Mouse (Mus musculus) ES-E14 (cell line): ENCODE measurements at regions not wholly inside any gene's neighbourhood (a gene's known extent, or its start where the extent isn't known, plus 50 kb on each side); places are given as distances from the start of the nearest gene placed in this dataset.

Experiments used
- DNase-seq: peaks from one replicate; pipeline ENCODE4 v3.0.0-alpha.2; 2013; ENCODE audit warnings: low read depth, low spot score
- H3K27ac ChIP-seq: 2 replicates; pipeline ENCODE4 v1.5.1; 2012; ENCODE audit warnings: low read depth, mild to moderate bottlenecking, low read length, moderate library complexity, mixed read lengths; ENCODE audit not compliant: poor library complexity, insufficient read depth, severe bottlenecking
- H3K36me3 ChIP-seq: 2 replicates; pipeline ENCODE4 v1.6.1; 2012; ENCODE audit warnings: mild to moderate bottlenecking, low read length, moderate library complexity, mixed read lengths; ENCODE audit not compliant: control insufficient read depth, poor library complexity, insufficient read depth, severe bottlenecking
- H3K4me1 ChIP-seq, 2 experiments: fragments of 150-350 bp in 1 of 2; sonication (generic) in 1 of 2; 2 replicates each; pipeline ENCODE4 v1.6.1; 2012; ENCODE audit warnings: low read length in 2 of 2, mild to moderate bottlenecking in 1 of 2, mixed read lengths in 1 of 2; ENCODE audit not compliant: control insufficient read depth in 2 of 2, insufficient read depth in 2 of 2, poor library complexity in 1 of 2
- H3K4me3 ChIP-seq, 2 experiments: fragments of 150-350 bp in 1 of 2; sonication (generic) in 1 of 2; 2 replicates each; pipeline ENCODE4 v1.5.1; 2012; ENCODE audit warnings: low read length in 2 of 2, low read depth in 1 of 2, mild to moderate bottlenecking in 1 of 2, mixed read lengths in 1 of 2; ENCODE audit not compliant: insufficient read depth in 1 of 2, poor library complexity in 1 of 2, severe bottlenecking in 1 of 2
- H3K9ac ChIP-seq: 2 replicates; pipeline ENCODE4 v1.6.1; 2012; ENCODE audit warnings: low read depth, mild to moderate bottlenecking, low read length, mixed read lengths; ENCODE audit not compliant: poor library complexity, insufficient read depth, severe bottlenecking
- H3K9me3 ChIP-seq: fragments of 150-350 bp; sonication (generic); 2 replicates; pipeline ENCODE4 v1.6.1; 2012; ENCODE audit warnings: low read depth, mild to moderate bottlenecking, low read length; ENCODE audit not compliant: control insufficient read depth, insufficient read depth
- CHD2 ChIP-seq: IDR thresholded peaks from 2 replicates; pipeline ENCODE4 v1.6.1; 2014; ENCODE audit warnings: mild to moderate bottlenecking, low read depth, low read length, inconsistent platforms
- HCFC1 ChIP-seq: IDR thresholded peaks from 2 replicates; pipeline ENCODE4 v1.6.1; 2012; ENCODE audit warnings: low read length, inconsistent platforms, borderline replicate concordance; ENCODE audit not compliant: insufficient read depth
- MAFK ChIP-seq: IDR thresholded peaks from 2 replicates; pipeline ENCODE4 v1.6.1; 2014; ENCODE audit warnings: mild to moderate bottlenecking, low read depth, low read length, inconsistent platforms; ENCODE audit not compliant: insufficient read depth
- ZC3H11A ChIP-seq: IDR thresholded peaks from 2 replicates; pipeline ENCODE4 v1.6.1; 2012; ENCODE audit warnings: low read depth, mild to moderate bottlenecking, inconsistent platforms, low read length, borderline replicate concordance
- ZNF384 ChIP-seq: IDR thresholded peaks from 2 replicates; pipeline ENCODE4 v1.6.1; 2012; ENCODE audit warnings: low read depth, low read length, inconsistent platforms
- in situ Hi-C, 2 experiments: fragments of 600-800 bp; cut with MboI; formaldehyde crosslinking; loops; one replicate each; pipeline ENCODE4 v1.15.1; 2025; ENCODE audit warnings: low sequenced_read_pairs in 2 of 2, inconsistent platforms in 1 of 2; ENCODE audit not compliant: unreplicated experiment in 2 of 2

DNA sequence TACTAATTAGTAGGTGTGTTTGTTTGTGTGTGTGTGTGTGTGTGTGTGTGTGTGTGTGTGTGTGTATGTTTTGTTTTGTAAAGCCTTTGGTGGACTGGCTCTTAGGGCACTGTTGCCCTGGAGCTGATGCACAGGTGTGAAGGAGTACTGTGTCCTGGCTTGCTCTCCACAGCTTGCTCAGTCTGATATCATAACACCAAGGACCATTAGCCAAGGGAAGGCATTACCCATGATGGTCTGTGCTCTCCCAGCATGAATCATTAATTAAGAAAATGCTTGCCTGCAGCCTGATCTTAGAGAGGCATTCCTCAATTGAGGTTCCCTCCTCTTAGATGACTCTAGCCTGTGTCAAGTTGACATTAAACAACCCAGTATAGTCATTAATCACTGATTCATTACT is 54.7 kb downstream of the Spry2 start:
- Histone ChIP-seq H3K4me1 (peaks cover 0 to 3% of the 10 kb centered on the region in 2 experiments; a peak in 2 of 4 replicates), H3K9ac (no peak overlapping the region), H3K27ac (no peak overlapping the region), H3K9me3 (no peaks in the 10 kb centered on the region), H3K36me3 (no peaks in the 10 kb centered on the region), H3K4me3 (no peak overlapping the region)
- in situ Hi-C loops: no loop called here
- TF ChIP-seq HCFC1 (no peak), MAFK (no peak), CHD2 (no peak), ZC3H11A (no peak), ZNF384 (no peak)
- no peak for DNase-seq

DNA sequence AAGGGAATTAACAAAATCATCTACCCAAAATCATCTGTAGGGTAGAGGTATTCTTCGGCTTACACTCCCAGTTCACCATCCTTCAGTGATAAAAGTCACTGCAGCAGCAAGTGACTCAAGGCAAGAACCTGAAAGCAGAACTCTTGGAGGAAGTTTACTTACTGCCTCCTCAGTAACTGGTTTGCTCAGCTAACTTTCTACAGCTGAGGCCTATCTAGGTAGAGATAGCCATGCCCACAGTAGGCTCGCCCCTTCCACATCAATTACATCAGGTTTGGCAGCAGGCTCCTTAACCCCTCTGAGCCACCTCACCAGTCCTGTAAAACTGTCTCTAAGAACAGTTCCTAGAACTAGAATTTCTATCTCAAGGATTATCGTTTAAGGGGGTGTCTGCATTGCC is 59.1 kb downstream of the Spry2 start:
- no peaks in the 10 kb centered on the region for H3K36me3 ChIP-seq
- no peak overlapping the region for H3K27ac ChIP-seq
- in situ Hi-C loops: no loop called here
- no peaks in the 10 kb centered on the region for H3K9me3 ChIP-seq
- H3K4me3 ChIP-seq: no peak overlapping the region
- H3K4me1 ChIP-seq: peaks cover 0 to 3% of the 10 kb centered on the region in 2 experiments; a peak in 2 of 4 replicates
- no peak for TF ChIP-seq ZNF384
- TF ChIP-seq MAFK: no peak
- TF ChIP-seq HCFC1: no peak
- TF ChIP-seq CHD2: no peak
- TF ChIP-seq ZC3H11A: no peak
- no peak for DNase-seq
- H3K9ac ChIP-seq: no peak overlapping the region

DNA sequence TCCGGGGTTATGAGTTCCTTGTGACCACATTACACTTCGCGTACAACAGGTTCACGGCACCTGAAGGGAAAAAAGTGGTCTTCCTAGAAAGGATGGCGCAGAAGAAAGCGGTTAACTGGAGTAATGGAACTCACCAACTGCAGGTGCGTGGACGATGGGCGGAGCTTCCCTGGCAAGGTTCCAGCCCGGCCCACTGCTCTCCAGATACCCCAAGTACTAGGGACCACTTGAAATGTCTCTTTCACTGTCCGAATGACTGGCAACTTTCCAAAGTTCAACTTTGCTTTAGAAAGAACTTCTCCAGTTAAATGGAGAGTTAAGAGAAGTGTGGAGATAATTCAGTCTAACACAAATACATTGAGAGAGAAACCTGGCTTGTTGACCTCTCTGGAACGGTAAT is 65.9 kb downstream of the Spry2 start:
- DNase-seq: no peak
- TF ChIP-seq MAFK: no peak
- no peak for TF ChIP-seq ZNF384
- no peak for TF ChIP-seq ZC3H11A
- TF ChIP-seq HCFC1: no peak
- TF ChIP-seq CHD2: no peak
- Histone ChIP-seq H3K4me1 (peaks cover 0 to 3% of the 10 kb centered on the region in 2 experiments; a peak in 1 of 4 replicates), H3K36me3 (no peaks in the 10 kb centered on the region), H3K27ac (no peak overlapping the region), H3K9me3 (no peaks in the 10 kb centered on the region), H3K4me3 (no peak overlapping the region), H3K9ac (no peak overlapping the region)
- in situ Hi-C loops: no loop called here

DNA sequence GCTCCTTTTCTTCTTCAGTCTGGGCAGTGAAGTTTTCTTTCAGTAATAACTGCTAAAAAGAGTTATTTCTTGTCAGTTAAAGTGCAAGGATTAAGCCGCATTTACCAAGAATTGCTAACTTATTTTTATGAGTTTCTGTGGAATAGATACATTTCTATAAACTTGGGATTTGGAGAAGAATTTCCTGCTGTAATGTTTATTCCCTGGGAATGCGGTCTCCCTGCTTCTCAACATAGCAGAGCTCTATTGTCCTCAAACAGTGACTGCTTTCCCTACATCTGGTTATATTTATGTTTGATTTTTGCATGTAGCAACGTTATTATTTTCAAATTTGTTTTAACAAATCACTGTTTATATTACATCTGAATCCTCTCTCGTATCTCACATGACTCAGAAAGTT is 66.3 kb downstream of the Spry2 start:
- no peak overlapping the region for H3K9ac ChIP-seq
- no peaks in the 10 kb centered on the region for H3K9me3 ChIP-seq
- TF ChIP-seq ZC3H11A (no peak), CHD2 (no peak), HCFC1 (no peak), ZNF384 (no peak), MAFK (no peak)
- H3K27ac ChIP-seq: no peak overlapping the region
- no peak for DNase-seq
- H3K36me3 ChIP-seq: no peaks in the 10 kb centered on the region
- no peak overlapping the region for H3K4me3 ChIP-seq
- in situ Hi-C loops: no loop called here
- H3K4me1 ChIP-seq: peaks cover 0 to 3% of the 10 kb centered on the region in 2 experiments; a peak in 1 of 4 replicates

DNA sequence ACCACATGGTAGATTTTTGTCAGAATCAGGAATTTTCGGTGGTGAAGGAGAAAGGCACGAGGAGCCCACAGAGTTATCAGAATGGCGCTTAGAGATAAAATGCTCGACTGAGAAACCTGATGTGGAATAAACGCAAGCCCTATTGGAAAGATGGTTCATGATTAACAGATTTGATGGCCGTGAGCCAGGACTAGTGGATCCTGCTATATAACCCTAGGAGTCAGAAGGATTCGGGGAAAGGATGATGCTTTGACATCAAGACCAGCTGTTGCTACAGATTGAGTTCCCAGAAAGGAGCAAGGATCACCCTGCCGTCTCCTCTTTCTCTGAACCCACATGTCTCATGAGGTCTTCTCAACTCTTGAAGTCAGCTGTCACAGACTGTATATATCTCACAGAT is 73.5 kb downstream of the Spry2 start:
- in situ Hi-C loops: no loop called here
- no peak overlapping the region for H3K9ac ChIP-seq
- DNase-seq: no peak

More for the DNA sequence above, 73.5 kb downstream of the Spry2 start:
- H3K4me1 ChIP-seq: peaks cover 3% of the 10 kb centered on the region in 2 experiments; a peak in 3 of 4 replicates
- no peaks in the 10 kb centered on the region for H3K9me3 ChIP-seq
- H3K4me3 ChIP-seq: no peak overlapping the region
- H3K27ac ChIP-seq: no peak overlapping the region
- H3K36me3 ChIP-seq: no peaks in the 10 kb centered on the region
- TF ChIP-seq ZC3H11A (no peak), CHD2 (no peak), MAFK (no peak), HCFC1 (no peak), ZNF384 (no peak)
